ENCODE assay signal across 20 mouse cellular contexts in genomic region chr6:98049551-98049950, GRCm38 (mm10).
A peak's percentile ranks its signal among the peaks of the same experiment; 100 is the strongest.
DNase-seq lines count a peak whose midpoint lies in the region; ATAC-seq and TF ChIP-seq lines count a peak whose summit lies in the region.
"Had no signal": no experiment of that assay in that cellular context is flagged by ENCODE, and none has a peak within 500 bp of the region (broad histone marks: within the 10 kb centered on the region; RNA-seq: fewer than 3 reads in every experiment).

No protein-coding gene starts in this region.

- TF ChIP-seq CTCF in heart, adult 2 months (IDR thresholded peaks at IDR 0.05), result no peak

- no peaks in the 10 kb centered on the region for H3K27me3 ChIP-seq in heart, adult 2 months (ENCODE audit: control insufficient read depth, insufficient read depth, low read length)
- H3K27me3 ChIP-seq in midbrain, embryonic 12.5 days, result peaks cover 21% of the 10 kb centered on the region
- H3K27me3 ChIP-seq in midbrain, embryonic 16.5 days (ENCODE audit: control insufficient read depth, insufficient read depth, low read depth, low read length), result no peaks in the 10 kb centered on the region; the same call in 1 of the 2 replicates
- H3K27me3 ChIP-seq in hindbrain, embryonic 14.5 days (ENCODE audit: control insufficient read depth, insufficient read depth, low read length), result peaks cover 10% of the 10 kb centered on the region; the same call in 1 of the 2 replicates
- H3K27me3 ChIP-seq: kidney, embryonic 15.5 days; limb, embryonic 15.5 days had no signal

- WGBS in heart, adult 2 months, result 76% methylated on average over 2 of the region's 2 CpGs
- 31% methylated on average over 2 of the region's 2 CpGs for WGBS in midbrain, embryonic 12.5 days
- WGBS in midbrain, embryonic 16.5 days, result 18% methylated on average over 2 of the region's 2 CpGs
- WGBS in hindbrain, embryonic 14.5 days, result 22% methylated on average over 2 of the region's 2 CpGs

- no peaks in the 10 kb centered on the region for H3K36me3 ChIP-seq in heart, adult 2 months (ENCODE audit: control insufficient read depth, insufficient read depth, low read length)
- H3K36me3 ChIP-seq in midbrain, embryonic 12.5 days, result no peaks in the 10 kb centered on the region
- no peaks in the 10 kb centered on the region for H3K36me3 ChIP-seq in midbrain, embryonic 16.5 days (ENCODE audit: control insufficient read depth, insufficient read depth, low read length)
- H3K36me3 ChIP-seq in hindbrain, embryonic 14.5 days (replicated peaks; ENCODE audit: control insufficient read depth, insufficient read depth), result no peaks in the 10 kb centered on the region
- H3K36me3 ChIP-seq: kidney, embryonic 15.5 days; limb, embryonic 15.5 days had no signal

- DNase-seq in embryo, embryonic 10.5 days (ENCODE audit: low spot score), result peak; percentile 26
- no peak for DNase-seq in embryo, embryonic 10 days (ENCODE audit: low spot score)
- DNase-seq in heart, adult 11 months, result peak; percentile 73
- DNase-seq in heart, adult 2 months, result no peak
- no peak for DNase-seq in hindbrain, embryonic 14.5 days (ENCODE audit: low spot score)
- no peak for DNase-seq in gastrocnemius, postnatal 4 days (ENCODE audit: low spot score in 2 of 2)
- DNase-seq: adrenal gland, adult 8-10 months; cerebellum, postnatal 14 days; kidney, adult 11 months; kidney, postnatal 36 days; left cerebral cortex, postnatal 4 days; right cerebral cortex, postnatal 25 days had no signal

- no peak overlapping the region for H3K9ac ChIP-seq in heart, adult 2 months (ENCODE audit: low read depth, low read length)
- no peak overlapping the region for H3K9ac ChIP-seq in midbrain, embryonic 12.5 days (replicated peaks)
- H3K9ac ChIP-seq in midbrain, embryonic 16.5 days (ENCODE audit: low read depth, low read length), result no peak overlapping the region
- H3K9ac ChIP-seq in hindbrain, embryonic 14.5 days, result no peak overlapping the region
- H3K9ac ChIP-seq: kidney, embryonic 15.5 days; limb, embryonic 15.5 days; liver, embryonic 14.5 days; lung, embryonic 14.5 days had no signal

- no peak for TF ChIP-seq EP300 in heart, adult 2 months (IDR thresholded peaks at IDR 0.05; ENCODE audit: insufficient read depth, low read depth, low read length)

- no peaks in the 10 kb centered on the region for H3K4me1 ChIP-seq in heart, adult 2 months (ENCODE audit: control insufficient read depth, insufficient read depth, low read length)
- peaks cover 28% of the 10 kb centered on the region for H3K4me1 ChIP-seq in midbrain, embryonic 12.5 days
- peaks cover 5% of the 10 kb centered on the region for H3K4me1 ChIP-seq in midbrain, embryonic 16.5 days (ENCODE audit: control insufficient read depth, insufficient read depth, low read length)
- peaks cover 12% of the 10 kb centered on the region for H3K4me1 ChIP-seq in hindbrain, embryonic 14.5 days (replicated peaks; ENCODE audit: control insufficient read depth, insufficient read depth, low read length)

- intact Hi-C loops in heart, adult 2 months (cut with DNase I), result no loop called here

- no peak overlapping the region for H3K27ac ChIP-seq in heart, adult 2 months
- peak overlapping the region; percentile 74 for H3K27ac ChIP-seq in midbrain, embryonic 12.5 days (replicated peaks)
- no peak overlapping the region for H3K27ac ChIP-seq in midbrain, embryonic 16.5 days (ENCODE audit: low read length)
- peak overlapping the region; percentile 16; the same call in 1 of the 2 replicates for H3K27ac ChIP-seq in hindbrain, embryonic 14.5 days
- H3K27ac ChIP-seq: kidney, embryonic 15.5 days; limb, embryonic 15.5 days; liver, embryonic 14.5 days had no signal

- H3K4me2 ChIP-seq in midbrain, embryonic 12.5 days (replicated peaks), result no peak overlapping the region
- no peak overlapping the region for H3K4me2 ChIP-seq in midbrain, embryonic 16.5 days (ENCODE audit: low read length)
- H3K4me2 ChIP-seq in hindbrain, embryonic 14.5 days (replicated peaks), result no peak overlapping the region
- H3K4me2 ChIP-seq: kidney, embryonic 15.5 days; limb, embryonic 15.5 days; lung, embryonic 14.5 days had no signal

- no peak for TF ChIP-seq POLR2A in heart, adult 2 months (IDR thresholded peaks at IDR 0.05; ENCODE audit: insufficient read depth, low read depth, low read length)

- no peak overlapping the region for H3K4me3 ChIP-seq in heart, adult 2 months
- no peak overlapping the region for H3K4me3 ChIP-seq in midbrain, embryonic 12.5 days
- no peak overlapping the region for H3K4me3 ChIP-seq in midbrain, embryonic 16.5 days (ENCODE audit: low read depth, low read length)
- no peak overlapping the region for H3K4me3 ChIP-seq in hindbrain, embryonic 14.5 days (replicated peaks; ENCODE audit: low read length)
- H3K4me3 ChIP-seq: kidney, embryonic 15.5 days; left cerebral cortex, adult 2 months; limb, embryonic 15.5 days had no signal

- peak; percentile 21; the same call in 1 of the 2 replicates for ATAC-seq in midbrain, embryonic 12.5 days (ENCODE audit: low FRiP score, low read depth)
- no peak for ATAC-seq in midbrain, embryonic 16.5 days
- no peak for ATAC-seq in hindbrain, embryonic 14.5 days (ENCODE audit: low FRiP score)
- ATAC-seq: activated CD4-positive, CD25-positive, alpha-beta regulatory T cell, adult 4 months had no signal

- H3K9me3 ChIP-seq in midbrain, embryonic 12.5 days, result no peaks in the 10 kb centered on the region
- H3K9me3 ChIP-seq in midbrain, embryonic 16.5 days (replicated peaks; ENCODE audit: control insufficient read depth, low read length, poor library complexity, severe bottlenecking), result no peaks in the 10 kb centered on the region
- H3K9me3 ChIP-seq in hindbrain, embryonic 14.5 days (ENCODE audit: control insufficient read depth, low read length), result no peaks in the 10 kb centered on the region
- H3K9me3 ChIP-seq: kidney, embryonic 15.5 days; limb, embryonic 15.5 days had no signal

- H3K79me2 ChIP-seq in heart, adult 2 months (replicated peaks; ENCODE audit: control insufficient read depth, insufficient read depth, low read length), result no peaks in the 10 kb centered on the region

Comparison
In these comparisons a context has a peak if more than half of its experiments do, and no peak if none do; other contexts are left out.
1. DNase-seq: peak in embryo, embryonic 10.5 days (single experiment) and heart, adult 11 months (single experiment); none in embryo, embryonic 10 days (single experiment), heart, adult 2 months (0 of 2), hindbrain, embryonic 14.5 days (single experiment) and gastrocnemius, postnatal 4 days (0 of 2).
2. H3K27ac ChIP-seq: peak in midbrain, embryonic 12.5 days (single experiment) and hindbrain, embryonic 14.5 days (single experiment); none in heart, adult 2 months (single experiment) and midbrain, embryonic 16.5 days (single experiment).